Mouse (Mus musculus) heart, embryonic 10.5 days (tissue): ENCODE measurements around the gene Lbh. TPM values are rescaled to one million over a fixed set of nuclear protein-coding genes. Genes with fewer than 3 reads are reported as not detected.

Experiments used
- DNase-seq: peaks from one replicate; pipeline ENCODE4 v3.0.0-alpha.2; 2017; ENCODE audit warnings: low spot score
- H3K27ac ChIP-seq: fragments of 300-500 bp; sonication (generic); 2 replicates; pipeline ENCODE4 v1.5.1; 2016; ENCODE audit warnings: mild to moderate bottlenecking
- H3K27me3 ChIP-seq: fragments of 300-500 bp; sonication (generic); 2 replicates; pipeline ENCODE4 v1.6.1; 2016; ENCODE audit warnings: mild to moderate bottlenecking; ENCODE audit not compliant: poor library complexity, insufficient read depth, severe bottlenecking
- H3K36me3 ChIP-seq: fragments of 300-500 bp; sonication (generic); 2 replicates; pipeline ENCODE4 v1.6.1; 2016; ENCODE audit warnings: mild to moderate bottlenecking, moderate library complexity
- H3K4me1 ChIP-seq: fragments of 300-500 bp; sonication (generic); 2 replicates; pipeline ENCODE4 v1.6.1; 2016; ENCODE audit warnings: mild to moderate bottlenecking
- H3K4me3 ChIP-seq: fragments of 300-500 bp; sonication (generic); 2 replicates; pipeline ENCODE4 v1.5.1; 2016; ENCODE audit warnings: mild to moderate bottlenecking, moderate library complexity
- H3K9me3 ChIP-seq: fragments of 300-500 bp; sonication (generic); 2 replicates; pipeline ENCODE4 v1.6.1; 2016; ENCODE audit warnings: mild to moderate bottlenecking, moderate library complexity
- WGBS: fragments of 180-500 bp; shearing (Covaris S2); methylation state at CpG from one replicate; pipeline ENCODE4 v1.1.7; 2016; 5-methylcytosine and 5-hydroxymethylcytosine counted together
- polyA plus RNA-seq: library from polyadenylated mRNA; unstranded; fragments of >200 nt; fragmentation: Nextera tagmentation; extraction: Ambion mirVana; gene quantifications from 2 replicates; pipeline ENCODE4 v1.2.1, GENCODE M21; 2016

Lbh gene
- polyA plus RNA-seq, 1 experiment from 2014 or later = 10.8 TPM

DNA sequence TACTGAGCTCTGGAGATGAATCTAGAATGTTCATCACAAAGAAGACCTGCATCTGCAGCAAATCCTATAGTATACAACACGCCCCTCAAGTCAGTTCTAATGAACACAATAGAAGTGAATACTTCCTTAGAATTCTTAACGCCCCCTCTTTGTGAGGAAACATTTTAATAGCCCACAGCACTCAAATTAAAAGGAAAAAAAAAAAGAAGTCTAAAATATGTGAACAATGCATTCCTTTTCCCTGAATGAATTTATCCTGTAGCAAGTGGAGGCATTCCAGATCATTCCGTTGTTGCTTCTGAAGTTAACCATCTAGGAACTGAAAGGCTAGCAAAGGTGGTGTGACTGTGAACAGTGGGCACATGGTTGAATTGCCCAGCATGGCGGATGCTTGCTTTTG is 50.6 kb downstream of the Lbh start:
- Histone ChIP-seq H3K27ac (no peak overlapping the region), H3K4me1 (peaks cover 28% of the 10 kb centered on the region), H3K9me3 (no peaks in the 10 kb centered on the region), H3K4me3 (no peak overlapping the region), H3K36me3 (no peaks in the 10 kb centered on the region), H3K27me3 (no peaks in the 10 kb centered on the region)
- 80% methylated on average over 4 of the region's 4 CpGs for WGBS
- no peak for DNase-seq

DNA sequence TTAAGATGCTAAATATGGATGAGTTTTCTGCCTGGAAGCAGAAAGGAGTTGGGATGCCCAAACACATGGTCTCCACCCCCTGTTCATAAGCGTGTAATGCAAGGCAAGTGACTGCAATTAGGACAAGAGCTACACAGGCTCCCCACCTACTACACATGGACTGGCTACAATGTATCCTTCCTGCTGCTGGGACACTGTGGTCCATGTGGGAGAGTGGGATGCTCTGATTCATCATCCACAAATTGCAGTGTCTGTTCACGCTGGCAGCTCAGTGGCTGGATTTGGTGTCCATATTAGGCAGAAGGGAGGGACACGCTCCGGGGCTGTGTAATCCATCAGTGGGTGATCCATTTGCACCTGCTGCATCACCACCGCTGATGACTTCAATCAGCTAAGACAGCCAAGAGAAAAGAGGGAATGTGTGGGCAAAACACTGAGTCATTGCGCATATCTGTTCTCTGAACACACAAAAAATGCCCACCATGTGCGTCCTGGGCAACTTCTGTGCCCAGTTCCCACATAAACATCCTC is 52.6 kb downstream of the Lbh start:
- 83% methylated on average over 7 of the region's 7 CpGs for WGBS
- Histone ChIP-seq H3K27ac (no peak overlapping the region), H3K4me1 (peaks cover 26% of the 10 kb centered on the region), H3K4me3 (no peak overlapping the region), H3K9me3 (no peaks in the 10 kb centered on the region), H3K36me3 (no peaks in the 10 kb centered on the region), H3K27me3 (no peaks in the 10 kb centered on the region)
- no peak for DNase-seq

DNA sequence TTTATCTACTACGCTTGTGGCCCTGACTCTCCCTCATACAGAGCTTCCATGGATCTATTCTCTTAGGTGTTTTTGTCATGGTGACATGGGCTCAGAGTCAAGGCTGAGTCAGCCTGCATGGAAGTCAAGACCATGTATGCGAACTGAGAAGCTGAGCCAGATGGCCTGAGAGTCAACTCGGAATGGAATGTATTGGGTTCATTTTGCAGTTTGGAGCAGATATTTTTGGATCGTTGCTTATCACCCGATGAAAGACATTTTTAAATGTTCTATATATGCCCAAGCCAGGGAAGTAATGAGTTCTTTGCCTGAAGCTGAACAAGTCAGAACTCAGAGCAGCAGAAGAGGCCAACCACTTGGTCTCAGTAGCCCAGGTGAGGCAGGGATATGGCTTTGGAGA is 54.9 kb downstream of the Lbh start:
- peaks cover 32% of the 10 kb centered on the region for H3K4me1 ChIP-seq
- 70% methylated on average over 5 of the region's 5 CpGs for WGBS
- H3K36me3 ChIP-seq = no peaks in the 10 kb centered on the region
- no peak overlapping the region for H3K27ac ChIP-seq
- no peaks in the 10 kb centered on the region for H3K27me3 ChIP-seq
- H3K4me3 ChIP-seq = no peak overlapping the region
- no peak for DNase-seq
- H3K9me3 ChIP-seq = no peaks in the 10 kb centered on the region

DNA sequence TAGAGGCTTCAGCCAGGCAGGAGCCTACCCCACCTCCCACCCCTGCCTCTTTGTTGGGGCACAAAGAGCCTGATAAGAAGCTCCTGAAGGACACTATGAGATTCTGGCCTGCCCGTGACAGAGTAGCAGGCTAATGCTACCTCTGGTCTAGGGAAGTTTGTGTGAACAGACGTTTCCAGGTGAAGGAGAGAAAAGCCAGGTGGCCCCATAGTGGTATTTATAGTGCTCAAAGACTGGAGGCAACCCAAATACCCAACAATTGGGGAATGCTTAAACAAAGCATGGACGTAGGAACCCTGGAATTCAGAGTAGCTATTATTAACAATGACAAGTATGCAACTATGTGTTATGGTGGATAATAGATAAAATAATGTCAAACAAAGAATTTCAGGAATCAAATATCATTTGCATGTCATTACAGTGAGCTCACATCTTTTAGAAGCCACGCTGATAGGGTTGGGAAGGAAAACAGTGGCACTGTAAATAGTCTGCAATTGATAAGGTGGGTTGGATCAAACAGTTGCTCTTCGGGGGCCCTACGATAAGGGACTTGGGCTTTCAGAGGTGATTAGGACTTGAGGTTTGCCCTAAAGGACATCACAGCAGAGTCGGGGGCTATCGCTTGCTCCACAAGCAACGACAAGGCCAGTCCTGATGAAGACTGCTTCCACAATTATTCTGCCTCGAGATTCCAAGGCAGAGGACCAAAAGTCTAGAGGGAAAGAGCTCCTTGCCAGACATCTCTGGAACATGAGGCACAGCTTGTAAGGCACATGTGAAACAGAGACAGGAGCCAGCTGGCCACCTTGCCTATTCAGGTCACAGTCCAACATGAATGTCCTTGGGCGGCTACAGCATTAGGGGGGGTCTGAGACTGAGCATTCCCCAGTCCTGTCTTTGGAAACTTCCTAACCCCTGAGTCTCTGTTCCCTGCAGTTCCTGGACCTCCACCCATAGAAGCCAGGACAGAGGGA is 58.4 kb downstream of the Lbh start:
- DNase-seq = peak; percentile 88
- no peaks in the 10 kb centered on the region for H3K36me3 ChIP-seq
- H3K27me3 ChIP-seq = no peaks in the 10 kb centered on the region
- H3K4me1 ChIP-seq = peaks cover 44% of the 10 kb centered on the region
- peak overlapping the region; percentile 85 for H3K27ac ChIP-seq
- no peaks in the 10 kb centered on the region for H3K9me3 ChIP-seq
- 14% methylated on average over 11 of the region's 11 CpGs for WGBS
- peak overlapping the region; percentile 15; the same call in 1 of the 2 replicates for H3K4me3 ChIP-seq

DNA sequence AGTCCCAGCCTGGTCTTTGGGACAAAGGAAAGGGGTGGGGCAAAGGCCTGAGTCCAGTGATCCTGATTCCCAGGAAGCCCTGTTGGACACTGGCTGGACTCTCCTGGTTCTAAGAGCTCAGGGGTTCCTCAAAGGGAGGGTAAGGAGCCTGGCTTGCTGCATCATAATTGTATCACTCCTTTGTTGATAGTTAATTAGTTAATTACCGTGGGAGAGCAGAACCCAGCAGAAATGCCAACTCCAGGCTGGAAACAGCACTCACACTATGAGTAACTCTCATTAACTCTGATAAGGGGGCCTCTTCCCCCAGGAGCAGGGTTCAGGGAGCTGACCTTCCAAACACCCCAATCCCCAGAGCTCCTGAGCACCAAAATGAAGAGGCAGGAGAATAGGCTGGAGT is 59.5 kb downstream of the Lbh start:
- Histone ChIP-seq H3K27ac (peak overlapping the region; percentile 85), H3K36me3 (no peaks in the 10 kb centered on the region)
- 59% methylated on average over 1 of the region's 1 CpGs for WGBS

DNA sequence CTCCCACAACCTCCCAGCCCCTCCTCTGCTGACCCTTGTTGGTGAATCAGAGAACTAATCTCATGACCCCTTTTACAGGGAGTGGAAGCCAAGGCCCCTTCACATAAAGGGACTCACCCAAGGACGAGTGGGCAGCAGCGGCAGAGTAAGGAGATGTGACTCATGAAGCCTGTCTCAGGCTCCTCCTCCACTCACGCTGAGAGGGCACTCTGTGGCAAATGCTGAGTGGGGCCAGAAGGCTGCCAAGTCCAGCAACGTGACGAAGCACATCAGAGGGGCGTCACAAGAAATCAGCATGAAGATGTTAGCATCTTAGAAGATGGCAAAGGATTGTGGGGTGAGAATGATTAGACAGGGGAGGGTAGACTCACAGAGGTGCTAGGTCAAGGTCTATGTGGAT is 64.1 kb downstream of the Lbh start:
- H3K4me3 ChIP-seq = no peak overlapping the region
- no peak for DNase-seq
- H3K27me3 ChIP-seq = no peaks in the 10 kb centered on the region
- 72% methylated on average over 6 of the region's 6 CpGs for WGBS
- H3K4me1 ChIP-seq = peaks cover 28% of the 10 kb centered on the region
- no peaks in the 10 kb centered on the region for H3K9me3 ChIP-seq
- H3K36me3 ChIP-seq = no peaks in the 10 kb centered on the region
- peak overlapping the region; percentile 67; the same call in 1 of the 2 replicates for H3K27ac ChIP-seq

More for the DNA sequence above, 59.5 kb downstream of the Lbh start:
- H3K9me3 ChIP-seq = no peaks in the 10 kb centered on the region
- DNase-seq = no peak
- H3K27me3 ChIP-seq = no peaks in the 10 kb centered on the region
- no peak overlapping the region for H3K4me3 ChIP-seq
- peaks cover 51% of the 10 kb centered on the region for H3K4me1 ChIP-seq

DNA sequence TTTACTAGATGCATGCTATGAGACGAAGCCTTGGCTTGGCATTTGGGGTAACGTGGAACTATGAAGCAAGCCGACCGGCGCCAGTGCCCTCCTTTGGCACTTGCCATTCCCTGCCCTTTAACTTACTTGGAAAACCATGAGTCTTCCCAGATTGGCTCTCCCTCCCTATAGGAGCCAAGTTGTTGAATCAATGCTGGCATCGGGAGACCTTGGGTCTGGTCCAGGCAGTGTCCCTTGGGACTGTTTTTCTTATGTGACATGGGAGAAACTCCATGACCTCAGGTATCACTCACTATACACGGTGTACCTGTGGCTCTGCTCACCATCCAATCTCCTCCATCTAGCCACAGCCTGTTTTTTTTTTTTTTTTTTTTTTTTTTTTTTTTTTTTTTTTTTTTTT is 65.4 kb downstream of the Lbh start:
- no peaks in the 10 kb centered on the region for H3K27me3 ChIP-seq
- no peak for DNase-seq
- H3K4me1 ChIP-seq = peaks cover 17% of the 10 kb centered on the region
- H3K9me3 ChIP-seq = no peaks in the 10 kb centered on the region
- H3K36me3 ChIP-seq = no peaks in the 10 kb centered on the region
- H3K4me3 ChIP-seq = no peak overlapping the region
- WGBS = 90% methylated on average over 7 of the region's 7 CpGs
- H3K27ac ChIP-seq = no peak overlapping the region

DNA sequence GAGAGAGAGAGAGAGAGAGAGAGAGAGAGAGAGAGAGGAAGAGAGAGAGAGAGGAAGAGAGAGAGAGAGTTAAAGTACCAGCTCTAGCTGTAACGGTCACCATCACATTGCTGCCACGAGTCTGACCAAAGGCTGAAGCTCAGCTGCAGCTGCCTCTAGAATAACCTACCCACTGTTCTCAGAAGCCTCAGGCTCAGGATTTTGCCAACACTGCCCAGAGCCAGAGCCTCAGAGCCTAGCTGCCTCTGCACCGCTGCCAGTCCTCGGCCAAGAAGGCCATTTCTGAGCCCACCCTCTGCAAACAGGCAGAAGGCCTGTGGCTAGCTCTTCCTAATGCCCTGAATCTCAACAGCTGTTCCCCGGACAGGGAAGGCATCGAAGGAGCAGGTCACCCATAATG is 70.9 kb downstream of the Lbh start:
- Histone ChIP-seq H3K27me3 (no peaks in the 10 kb centered on the region), H3K27ac (no peak overlapping the region), H3K9me3 (no peaks in the 10 kb centered on the region), H3K36me3 (no peaks in the 10 kb centered on the region), H3K4me1 (peaks cover 5% of the 10 kb centered on the region; the same call in 1 of the 2 replicates), H3K4me3 (no peak overlapping the region)
- WGBS = 80% methylated on average over 6 of the region's 6 CpGs
- DNase-seq = no peak

Other genes with a start within 250 kb of the Lbh start
- 34.7 and 44.9 TPM in 2 replicates for gene Ypel5, start 81.9 kb upstream of the Lbh start, polyA plus RNA-seq
- 24.4 and 37.9 TPM in 2 replicates for gene Lclat1, start 189.7 kb downstream of the Lbh start, polyA plus RNA-seq